In genomic region chr10:103368296-103369080, GRCm38 (mm10) we compare ENCODE assay signal across 8 mouse cellular contexts. TPM values are rescaled to one million over a fixed set of nuclear protein-coding genes. Genes with fewer than 3 reads are reported as not detected.
DNase-seq lines count a peak whose midpoint lies in the region; ATAC-seq and TF ChIP-seq lines count a peak whose summit lies in the region.

No protein-coding gene starts in this region.

- ATAC-seq in lung, embryonic 14.5 days (ENCODE audit: insufficient read depth) = peak; percentile 60
- peak; percentile 42; the same call in 1 of the 2 replicates for ATAC-seq in liver, embryonic 12.5 days
- 0 out of 2 replicates have a peak, but pooled peaks have one; percentile 16 for ATAC-seq in neutrophil, adult 5-6 weeks (ENCODE audit: extremely low read depth, insufficient number of reproducible peaks, low FRiP score, poor library complexity, severe bottlenecking)

- H3K9ac ChIP-seq in lung, embryonic 14.5 days = peak overlapping the region; percentile 10
- H3K9ac ChIP-seq in liver, embryonic 12.5 days = no peak overlapping the region

- H3K27ac ChIP-seq in lung, embryonic 14.5 days (ENCODE audit: low read depth) = no peak overlapping the region
- no peak overlapping the region for H3K27ac ChIP-seq in liver, embryonic 12.5 days

- H3K4me3 ChIP-seq in lung, embryonic 14.5 days (ENCODE audit: low read depth, low read length) = peak overlapping the region; percentile 47
- H3K4me3 ChIP-seq in liver, embryonic 12.5 days = peak overlapping the region; percentile 50

- 0 out of 2 replicates have a peak, but pooled peaks cover 3% of the 10 kb centered on the region for H3K4me1 ChIP-seq in lung, embryonic 14.5 days (ENCODE audit: insufficient read depth)
- peaks cover 9% of the 10 kb centered on the region; the same call in 1 of the 2 replicates for H3K4me1 ChIP-seq in liver, embryonic 12.5 days

- no peaks in the 10 kb centered on the region for H3K27me3 ChIP-seq in lung, embryonic 14.5 days (ENCODE audit: insufficient read depth, low read length)
- peaks cover 24% of the 10 kb centered on the region for H3K27me3 ChIP-seq in liver, embryonic 12.5 days (replicated peaks)

- TF ChIP-seq CTCF in lung, embryonic 14.5 days (IDR thresholded peaks at IDR 0.05; ENCODE audit: low read depth) = no peak

- H3K9me3 ChIP-seq in lung, embryonic 14.5 days (ENCODE audit: low read depth, low read length) = no peaks in the 10 kb centered on the region
- no peaks in the 10 kb centered on the region for H3K9me3 ChIP-seq in liver, embryonic 12.5 days (replicated peaks)

- under 1% methylated on average over 37 of the region's 37 CpGs for WGBS in lung, embryonic 14.5 days
- WGBS in liver, embryonic 12.5 days (ENCODE audit: insufficient replicate concordance) = under 1% methylated on average over 37 of the region's 37 CpGs

- DNase-seq in lung, embryonic 14.5 days = peak; percentile 41
- DNase-seq in lung, postnatal 14 days = no peak
- peak; percentile 71 to 74 for DNase-seq in cerebellum, postnatal 10 days
- peak; percentile 46 to 48 for DNase-seq in frontal cortex, postnatal 10 days (ENCODE audit: low spot score in 2 of 2)
- DNase-seq in kidney, adult 9 months = peak; percentile 64
- DNase-seq in T-cell, adult 2 months (ENCODE audit: low spot score) = no peak

- peak overlapping the region; percentile 74 for H3K4me2 ChIP-seq in lung, embryonic 14.5 days
- peak overlapping the region; percentile 63 for H3K4me2 ChIP-seq in liver, embryonic 12.5 days

- H3K36me3 ChIP-seq in lung, embryonic 14.5 days (ENCODE audit: insufficient read depth) = no peaks in the 10 kb centered on the region
- no peaks in the 10 kb centered on the region for H3K36me3 ChIP-seq in liver, embryonic 12.5 days

RNA-seq across cellular contexts. Expression of gene Slc6a15, which starts 0.9 kb away (rescaled TPM):
- polyA plus RNA-seq in lung, embryonic 14.5 days (2014; fragmentation: Nextera tagmentation; extraction: Ambion mirVana) = 0.69 and 0.99 TPM in 2 replicates
- polyA plus RNA-seq in liver, embryonic 12.5 days (2016; fragmentation: Nextera tagmentation; extraction: Ambion mirVana) = 0.23 and 0.33 TPM in 2 replicates
- not detected in 2 replicates for total RNA-seq in neutrophil, adult 5-6 weeks (2017)

Comparison
In these comparisons a context has a peak if more than half of its experiments do, and no peak if none do; other contexts are left out.
1. DNase-seq: peak in lung, embryonic 14.5 days (single experiment), cerebellum, postnatal 10 days (2 of 2), frontal cortex, postnatal 10 days (2 of 2) and kidney, adult 9 months (single experiment); none in lung, postnatal 14 days (single experiment) and T-cell, adult 2 months (single experiment).
2. Peak in every context shown above with its lines, with median percentiles within 50 percentile points of each other: ATAC-seq.